Mouse (Mus musculus): ENCODE data around the gene Gm28374.

Gm28374 gene

DNA sequence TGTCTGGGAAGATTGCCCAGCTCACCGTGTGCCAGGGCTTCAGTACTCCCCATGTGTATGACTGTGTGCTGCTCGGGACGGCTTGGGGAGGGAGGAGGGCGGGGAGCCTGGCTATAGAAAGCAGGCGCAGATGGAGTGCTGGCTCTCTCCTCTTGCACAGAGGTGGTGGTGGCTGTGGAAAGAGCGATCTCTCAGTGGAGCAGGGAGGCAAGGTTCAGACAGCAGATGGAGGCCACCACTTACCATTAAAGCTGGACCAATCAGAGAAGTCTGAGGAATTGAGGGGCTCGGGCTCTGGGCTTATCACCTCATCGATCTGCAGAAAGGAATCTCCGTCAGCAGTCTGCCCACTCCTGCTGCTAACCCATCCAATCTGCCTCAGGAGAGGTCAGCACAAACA, at the start of gene Gm28374:
TSS of gene Gm28374 (minus strand) at position 101 of the 400 bp plus-strand sequence.
- DNase-seq = no peak

DNA sequence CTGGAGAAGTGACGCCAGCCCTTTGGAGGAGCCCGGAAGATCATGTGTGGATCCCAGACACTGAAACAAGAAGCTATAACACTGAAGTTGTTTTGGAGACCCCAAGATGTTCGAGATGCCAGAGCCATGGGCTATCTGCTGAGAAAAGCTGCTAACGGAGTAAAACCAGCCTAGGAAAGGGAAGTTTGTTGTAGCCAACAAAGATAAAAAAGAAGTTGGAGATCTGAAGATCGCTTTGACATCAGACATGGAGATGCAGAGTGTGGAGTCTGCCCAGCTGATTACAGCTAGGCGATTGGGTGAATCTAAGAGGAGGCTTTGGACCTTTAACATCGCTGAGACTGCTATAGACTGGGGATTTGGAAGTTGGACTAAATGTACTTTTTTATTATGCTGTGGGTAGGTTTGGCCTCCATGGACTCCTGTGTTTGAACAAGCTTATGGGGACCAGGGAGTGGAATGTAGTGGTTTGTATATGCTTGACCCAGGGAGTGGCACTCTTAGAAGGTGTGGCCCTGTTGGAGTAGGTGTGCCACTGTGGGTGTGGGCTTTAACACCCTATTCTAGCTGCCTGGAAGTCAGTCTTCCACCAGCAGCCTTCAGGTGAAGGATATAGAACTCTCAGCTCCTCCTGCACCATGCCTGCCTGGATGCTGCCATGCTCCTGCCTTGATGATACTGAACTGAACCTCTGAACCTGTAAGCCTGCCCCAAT, 48.5 kb upstream of the Gm28374 start:
- peak; percentile 25 for DNase-seq

DNA sequence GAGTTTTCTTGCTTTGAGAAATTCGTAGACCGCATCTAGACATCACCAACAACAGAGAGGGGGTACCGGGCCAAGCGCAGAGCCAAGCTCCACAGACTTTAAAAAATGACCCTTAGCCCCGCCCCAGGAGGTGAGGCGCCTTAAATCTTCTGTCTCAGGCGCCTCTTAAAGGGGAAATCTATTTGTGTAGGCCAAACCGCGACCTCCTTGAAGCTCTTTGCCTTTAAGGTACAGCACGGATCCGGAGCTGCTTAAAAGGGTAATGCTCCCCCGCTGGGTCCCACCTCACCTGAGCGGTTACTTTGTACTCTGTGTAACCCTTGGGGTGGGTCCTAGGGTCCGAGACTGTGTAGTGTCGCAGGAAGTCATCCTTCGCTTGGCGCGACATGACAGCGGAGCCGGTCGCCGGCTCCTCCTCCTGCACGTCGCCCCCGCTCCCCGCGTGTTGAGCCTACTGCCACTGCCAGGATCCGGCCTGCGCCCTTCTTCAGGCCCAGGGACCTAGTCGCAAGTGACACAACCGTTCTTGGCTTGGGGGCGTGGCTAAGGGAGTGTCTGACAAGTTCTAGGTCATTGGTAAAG, 45.8 kb upstream of the Gm28374 start, which contains the start of gene Snx15:
TSS of gene Snx15 (minus strand) at position 545 of the 582 bp plus-strand sequence.
- DNase-seq = peak; percentile 99

DNA sequence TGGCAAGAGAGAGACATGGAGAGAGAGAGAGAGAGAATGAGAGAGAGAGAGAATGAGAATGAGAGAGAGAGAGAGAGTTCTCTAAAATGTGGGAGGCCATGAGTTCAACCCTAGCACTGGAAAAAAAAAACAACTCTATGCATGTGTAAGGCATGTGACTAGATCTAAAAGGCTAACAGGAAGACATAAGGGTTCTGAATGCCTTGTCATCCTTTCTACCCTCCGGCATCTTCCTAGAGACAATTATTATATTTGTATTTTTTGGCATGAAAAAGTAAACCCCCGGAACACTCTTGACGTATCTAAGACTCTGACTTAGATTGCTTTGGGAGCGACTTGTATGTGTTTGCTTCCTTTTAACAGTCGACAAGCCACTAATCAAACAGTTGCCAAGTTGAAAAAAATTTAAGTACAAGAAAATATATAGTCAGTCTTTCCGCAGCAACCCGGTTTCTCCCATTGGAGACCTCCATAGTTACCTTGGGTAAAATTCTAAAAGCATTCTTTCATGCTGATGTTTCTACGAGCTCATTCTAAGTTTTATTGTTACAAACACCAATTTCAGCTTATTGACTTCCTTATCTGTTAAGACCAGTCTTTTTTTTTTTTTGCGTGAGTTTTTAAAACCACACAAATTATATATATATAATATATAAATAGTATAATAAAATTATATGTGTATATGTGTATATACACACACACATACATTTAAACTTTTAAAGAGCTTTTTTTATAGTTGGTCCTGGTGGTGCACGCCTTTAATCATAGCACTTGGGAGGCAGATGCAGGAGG, 44.9 kb upstream of the Gm28374 start:
- no peak for DNase-seq

DNA sequence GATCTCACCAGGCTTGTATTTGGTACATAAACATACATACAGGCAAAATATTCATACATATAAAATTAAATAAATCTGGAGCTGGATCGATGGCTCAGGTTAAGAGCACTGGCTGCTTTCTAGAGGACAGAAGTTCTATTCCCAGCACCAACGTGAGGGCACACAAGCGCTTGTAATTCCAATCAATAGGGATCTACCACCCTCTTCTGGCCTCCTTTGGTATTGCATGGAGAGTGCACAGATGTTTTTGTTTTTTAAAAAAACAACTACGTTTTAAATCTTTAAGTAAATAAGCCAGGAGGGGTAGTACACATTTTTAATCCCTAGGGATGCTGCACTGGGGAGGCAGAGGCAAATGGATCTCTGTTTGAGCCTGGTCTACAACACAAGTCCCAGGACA, 44.2 kb upstream of the Gm28374 start:
- DNase-seq = peak; percentile 86

GRCm38 (mm10) chr19:6124898-6125297, 42.8 kb upstream of the Gm28374 start:
- DNase-seq = no peak

DNA sequence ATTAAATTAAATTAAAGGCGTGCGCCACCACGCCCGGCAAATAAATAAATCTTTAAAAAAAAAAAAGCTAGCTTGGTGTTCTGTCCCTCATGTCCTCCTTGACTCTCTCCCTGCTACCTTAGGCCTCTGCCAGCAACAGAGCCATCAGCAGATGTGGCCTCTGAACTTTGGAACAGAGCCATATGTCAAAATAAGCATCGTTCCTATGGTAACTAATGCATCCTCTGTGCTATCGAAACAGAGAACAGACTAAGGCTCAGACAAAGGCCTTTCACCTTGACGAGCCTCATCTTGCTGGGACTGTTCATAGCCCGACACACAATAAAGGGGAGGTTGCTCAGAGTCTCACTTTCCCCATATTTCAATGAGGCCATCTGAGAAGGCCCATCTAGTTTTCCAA, 41.3 kb upstream of the Gm28374 start:
- DNase-seq = no peak

GRCm38 (mm10) chr19:6121761-6122160, 39.7 kb upstream of the Gm28374 start:
- DNase-seq = no peak

DNA sequence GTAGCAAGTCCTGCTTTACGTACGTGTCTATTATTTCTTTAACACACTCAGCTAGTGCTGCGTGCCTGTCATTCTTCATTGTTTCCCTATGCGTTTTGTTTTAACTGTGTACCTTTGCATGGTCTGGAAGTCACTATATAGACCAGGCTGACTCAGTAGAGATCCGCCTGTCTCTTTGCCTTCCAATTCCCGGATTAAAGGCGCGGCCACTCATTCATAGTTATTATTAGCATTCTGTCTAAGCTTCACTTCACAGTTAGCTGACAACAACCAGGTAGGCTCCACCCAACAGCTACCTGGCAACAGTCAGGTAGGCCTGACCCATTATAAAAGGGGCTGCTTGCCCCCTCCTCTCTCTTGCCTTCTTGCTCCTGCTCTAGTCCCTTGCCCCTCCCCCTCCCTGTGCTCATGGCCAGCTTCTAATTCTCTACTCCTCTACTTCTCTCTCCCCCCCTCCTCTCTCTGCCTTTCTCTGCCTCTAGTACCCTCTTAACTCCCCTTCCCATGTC, 36.7 kb upstream of the Gm28374 start:
- DNase-seq = no peak

GRCm38 (mm10) chr19:6117986-6118676, 36.1 kb upstream of the Gm28374 start, which contains the start of gene Sac3d1:
Gene Sac3d1 (minus strand): TSS chr19:6118650.
- DNase-seq = peak; percentile 95

DNA sequence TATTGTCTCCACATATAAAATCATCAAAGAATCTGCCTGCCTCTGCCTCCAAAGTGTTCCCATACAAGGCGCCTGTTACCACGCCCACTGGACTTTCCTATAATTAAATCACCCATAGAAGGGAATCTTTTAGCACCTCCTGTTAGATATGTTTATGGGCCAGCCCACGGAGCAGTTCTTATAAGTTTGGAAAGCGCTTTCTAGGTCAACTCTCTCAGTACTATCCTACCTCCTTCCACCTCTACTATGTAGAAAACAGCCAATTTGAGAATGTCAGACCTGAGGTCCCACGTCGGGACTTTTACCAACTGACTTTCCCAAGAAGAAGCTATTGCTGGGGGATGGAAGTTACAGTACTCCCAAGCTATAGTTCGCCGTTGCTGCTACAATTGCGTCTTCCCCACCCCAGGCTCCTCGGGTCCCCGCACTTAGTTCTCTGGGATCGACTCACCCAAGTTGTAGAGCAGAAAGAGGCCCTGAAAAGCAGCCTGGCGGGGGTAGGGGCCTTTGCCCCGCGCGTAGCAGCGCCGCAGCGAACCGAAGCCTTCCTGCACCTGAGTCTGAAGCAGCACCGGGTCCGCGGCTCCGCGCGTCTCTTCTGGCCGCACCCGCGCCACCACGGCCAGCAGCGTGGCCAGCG, 35.4 kb upstream of the Gm28374 start:
- DNase-seq = no peak

DNA sequence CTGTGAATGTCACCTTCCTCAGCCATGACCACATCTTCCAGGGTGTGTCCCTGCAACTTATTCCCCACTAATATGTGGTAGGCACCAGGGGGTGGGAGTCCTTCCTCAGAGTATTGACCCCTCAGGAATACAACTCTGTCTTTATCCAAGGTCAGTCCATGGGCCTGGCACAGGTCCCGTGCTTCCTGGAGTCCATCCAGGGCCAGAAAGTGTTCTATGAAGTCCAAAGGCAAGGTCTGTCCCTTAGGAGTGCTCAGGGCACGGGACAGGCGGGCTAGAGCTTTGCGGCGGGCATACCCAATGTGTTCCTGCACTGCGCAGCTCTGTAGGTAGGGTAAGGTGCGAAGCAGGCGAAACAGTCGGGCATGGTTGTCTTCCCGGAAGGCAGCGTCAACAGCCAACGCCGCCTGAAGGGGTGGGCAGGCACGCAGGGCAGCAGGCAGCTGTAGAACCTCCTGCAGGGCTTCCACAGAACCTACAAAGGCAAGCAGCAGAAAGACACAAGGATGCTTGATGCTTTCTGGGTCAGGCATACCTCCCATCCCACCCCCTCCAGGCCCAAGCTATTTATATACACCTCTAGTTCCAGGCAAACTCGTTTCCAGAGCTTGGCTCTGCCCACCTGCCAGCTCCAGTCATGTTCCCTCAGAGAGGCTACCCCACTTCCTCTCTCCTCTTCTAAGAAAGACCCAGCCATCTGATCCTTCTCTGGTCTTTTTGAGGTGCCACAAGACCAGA, 34.2 kb upstream of the Gm28374 start:
- no peak for DNase-seq

DNA sequence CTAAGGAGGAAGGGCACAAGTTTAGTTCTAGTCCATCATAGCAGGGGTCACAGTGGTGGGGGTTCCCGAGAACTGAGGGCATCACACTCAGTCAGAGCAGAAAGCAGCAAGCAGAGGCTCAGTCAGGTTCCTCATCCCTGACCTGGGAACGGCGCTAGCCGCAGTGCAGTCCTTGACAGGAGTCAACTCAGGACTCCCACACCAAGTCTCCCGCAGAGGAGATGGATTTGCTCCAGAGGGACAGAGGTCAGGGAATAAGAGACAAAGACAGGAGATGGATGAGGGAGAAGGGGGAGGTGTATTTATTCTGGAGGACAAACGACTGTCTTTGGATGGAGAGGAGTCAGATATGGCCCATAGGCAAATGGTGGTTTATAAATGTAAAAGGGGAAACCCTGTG, 31.1 kb upstream of the Gm28374 start:
- DNase-seq = no peak

- no peak for DNase-seq
Measured at GRCm38 (mm10) chr19:6105586-6105985, 23.5 kb upstream of the Gm28374 start, which contains the start of gene Naaladl1. Gene Naaladl1 (plus strand): TSS chr19:6105782.

- no peak for DNase-seq
Measured at GRCm38 (mm10) chr19:6104476-6104875, 22.4 kb upstream of the Gm28374 start.

- no peak for DNase-seq
Measured at GRCm38 (mm10) chr19:6102169-6102853, 20.3 kb upstream of the Gm28374 start.

GRCm38 (mm10) chr19:6101186-6101585, 19.1 kb upstream of the Gm28374 start:
- DNase-seq = no peak

GRCm38 (mm10) chr19:6097847-6098246, 15.8 kb upstream of the Gm28374 start:
- DNase-seq = no peak

DNA sequence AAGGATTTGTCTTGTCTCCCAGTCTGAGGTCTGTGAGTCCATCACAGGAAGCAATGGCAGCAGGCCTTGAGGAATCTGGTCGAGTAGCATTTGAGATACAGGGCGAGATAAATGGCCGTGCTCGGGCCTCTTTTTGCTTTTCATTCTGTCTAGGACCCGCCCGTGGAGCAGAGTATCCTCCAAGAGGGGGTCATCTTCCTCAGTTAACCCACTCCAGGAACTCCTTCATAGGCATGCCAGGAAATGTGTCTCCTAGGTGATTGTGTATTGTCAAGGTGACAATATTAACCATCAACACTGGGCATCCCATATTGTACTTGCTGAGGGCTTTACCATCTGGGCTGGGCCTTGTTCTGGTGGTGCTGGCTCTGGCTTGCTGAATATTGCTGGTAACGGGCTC, 12.1 kb upstream of the Gm28374 start, which contains the start of gene AC131692.1:
TSS of gene AC131692.1 (plus strand) at position 301 of the 400 bp plus-strand sequence.
- no peak for DNase-seq

DNA sequence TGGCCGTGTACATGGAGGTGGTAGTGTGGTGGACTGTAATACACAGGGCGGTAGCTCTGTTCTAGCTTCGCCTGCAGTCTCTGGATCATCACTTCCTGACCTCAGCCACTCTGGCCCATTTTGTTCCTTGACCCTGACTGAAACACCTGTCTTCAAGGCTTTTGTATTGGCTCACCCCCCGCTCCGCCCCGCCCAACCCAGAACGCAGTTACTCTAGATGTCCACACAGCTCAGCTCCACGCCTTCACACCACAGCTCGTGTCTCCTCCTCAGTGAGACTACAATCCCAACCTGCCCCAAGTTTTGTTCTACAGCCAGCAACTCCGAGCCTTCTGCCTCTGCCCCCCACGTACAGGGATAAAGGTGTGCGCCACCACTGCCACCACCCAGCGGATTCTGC, 6.8 kb upstream of the Gm28374 start:
- no peak for DNase-seq

GRCm38 (mm10) chr19:6085417-6085879, 3.4 kb upstream of the Gm28374 start:
- peak; percentile 72 for DNase-seq

All from lung, postnatal 36 days (tissue).